Mouse (Mus musculus): ENCODE data around the gene Gng7. TPM values are rescaled to one million over a fixed set of nuclear protein-coding genes. Genes with fewer than 3 reads are reported as not detected.
A peak's percentile ranks its signal among the peaks of the same experiment; 100 is the strongest.
"Not testable (repeated sequence)": the region's sequence is repeated elsewhere in the genome, so short reads cannot be mapped to it uniquely, and the experiment has no call there.

Gng7 gene
- polyA plus RNA-seq, 1 experiment from 2014 or later: 6.0 TPM

- Histone ChIP-seq H3K4me3 (peak overlapping the region; percentile 16; the same call in 1 of the 2 replicates), H3K27me3 (ENCODE audit: low read depth, poor library complexity, severe bottlenecking) (peaks cover 29% of the 10 kb centered on the region), H3K9me3 (replicated peaks) (no peaks in the 10 kb centered on the region), H3K4me1 (peaks cover 37% of the 10 kb centered on the region), H3K36me3 (no peaks in the 10 kb centered on the region), H3K27ac (replicated peaks) (peak overlapping the region; percentile 49)
- peak; percentile 85 for DNase-seq (ENCODE audit: low spot score)
- 34% methylated on average over 37 of the region's 37 CpGs for WGBS
Observed at GRCm38 (mm10) chr10:80999362-81000196, 15.2 kb downstream of the Gng7 start.

DNA sequence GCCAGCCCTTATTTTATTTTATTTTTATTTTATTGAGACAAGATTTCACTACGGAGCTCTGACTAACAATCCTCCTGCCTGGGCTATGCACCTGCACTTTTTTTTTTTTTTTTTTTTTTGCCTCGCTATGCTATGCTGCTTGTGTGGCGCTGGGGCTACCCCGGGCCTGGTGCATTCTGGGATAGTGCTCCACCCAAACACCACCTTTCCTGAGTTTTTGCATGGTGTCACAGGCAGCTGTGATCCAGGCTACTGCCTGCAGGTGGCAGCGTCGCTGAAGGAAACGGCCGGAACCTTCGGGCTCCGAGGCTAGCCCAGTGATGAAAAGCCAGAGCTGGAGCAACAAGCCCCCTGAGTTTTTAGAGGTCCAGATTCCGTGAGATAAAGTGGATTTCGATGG, 16.0 kb downstream of the Gng7 start:
- WGBS: 24% methylated on average over 12 of the region's 12 CpGs
- Histone ChIP-seq H3K4me3 (no peak overlapping the region), H3K36me3 (no peaks in the 10 kb centered on the region), H3K27ac (replicated peaks) (no peak overlapping the region), H3K4me1 (peaks cover 37% of the 10 kb centered on the region), H3K9me3 (replicated peaks) (no peaks in the 10 kb centered on the region), H3K27me3 (ENCODE audit: low read depth, poor library complexity, severe bottlenecking) (peaks cover 31% of the 10 kb centered on the region)
- peak; percentile 57 for DNase-seq (ENCODE audit: low spot score)

DNA sequence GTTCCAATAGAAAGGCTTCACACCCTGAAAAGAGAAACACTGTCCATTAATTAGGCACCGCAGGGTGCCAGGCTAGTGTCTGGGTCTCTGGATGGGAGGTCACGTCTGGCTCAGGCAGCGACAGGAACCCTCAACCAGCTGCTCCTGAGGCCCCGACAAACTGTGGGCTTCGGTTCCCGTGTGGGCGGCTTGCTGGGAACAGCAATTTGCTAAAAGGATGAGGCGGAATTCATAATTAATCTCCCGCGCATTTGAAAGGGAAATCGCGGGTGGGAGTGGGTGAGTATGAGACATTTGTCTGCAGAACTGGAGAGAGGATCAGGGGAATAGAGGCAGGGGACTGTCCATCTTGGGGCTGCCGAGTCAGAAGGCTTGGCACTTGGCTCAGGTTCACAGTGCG, 16.7 kb downstream of the Gng7 start:
- H3K27me3 ChIP-seq (ENCODE audit: low read depth, poor library complexity, severe bottlenecking): peaks cover 34% of the 10 kb centered on the region
- H3K9me3 ChIP-seq (replicated peaks): no peaks in the 10 kb centered on the region
- no peaks in the 10 kb centered on the region for H3K36me3 ChIP-seq
- WGBS: 48% methylated on average over 14 of the region's 14 CpGs
- no peak overlapping the region for H3K27ac ChIP-seq (replicated peaks)
- no peak overlapping the region for H3K4me3 ChIP-seq
- peaks cover 40% of the 10 kb centered on the region for H3K4me1 ChIP-seq
- no peak for DNase-seq (ENCODE audit: low spot score)

- Histone ChIP-seq H3K4me3 (no peak overlapping the region), H3K27ac (replicated peaks) (no peak overlapping the region), H3K27me3 (ENCODE audit: low read depth, poor library complexity, severe bottlenecking) (peaks cover 41% of the 10 kb centered on the region), H3K4me1 (peaks cover 40% of the 10 kb centered on the region), H3K9me3 (replicated peaks) (no peaks in the 10 kb centered on the region), H3K36me3 (no peaks in the 10 kb centered on the region)
- DNase-seq (ENCODE audit: low spot score): no peak
- 85% methylated on average over 8 of the region's 8 CpGs for WGBS
Observed at GRCm38 (mm10) chr10:80997332-80997731, 17.4 kb downstream of the Gng7 start.

DNA sequence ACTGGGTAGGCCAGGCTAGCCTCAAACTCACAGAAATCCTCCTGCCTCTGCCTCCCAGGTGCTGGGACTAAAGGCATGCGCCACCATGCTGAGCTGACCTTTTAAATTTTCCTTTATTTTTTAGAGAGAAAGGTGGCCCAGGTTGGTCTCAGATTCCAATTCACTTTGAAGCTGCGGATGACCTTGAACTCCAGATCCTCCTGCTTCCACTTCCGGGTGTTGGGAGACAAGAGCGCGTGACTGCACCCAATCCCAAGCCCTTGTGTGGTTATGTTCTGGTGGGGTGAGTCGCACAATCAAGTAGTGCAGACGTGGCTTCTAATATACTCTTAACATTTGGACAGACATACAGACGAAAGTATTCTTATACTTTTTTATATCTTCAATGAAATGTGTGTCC, 18.2 kb downstream of the Gng7 start:
- Histone ChIP-seq H3K27ac (replicated peaks) (no peak overlapping the region), H3K36me3 (no peaks in the 10 kb centered on the region), H3K27me3 (ENCODE audit: low read depth, poor library complexity, severe bottlenecking) (peaks cover 37% of the 10 kb centered on the region), H3K4me1 (peaks cover 35% of the 10 kb centered on the region), H3K9me3 (replicated peaks) (no peaks in the 10 kb centered on the region), H3K4me3 (no peak overlapping the region)
- WGBS: 95% methylated on average over 8 of the region's 8 CpGs
- DNase-seq (ENCODE audit: low spot score): no peak

GRCm38 (mm10) chr10:80995091-80995632, 19.6 kb downstream of the Gng7 start:
- H3K27me3 ChIP-seq (ENCODE audit: low read depth, poor library complexity, severe bottlenecking): peaks cover 32% of the 10 kb centered on the region
- 16% methylated on average over 21 of the region's 21 CpGs for WGBS
- peak; percentile 79 for DNase-seq (ENCODE audit: low spot score)
- H3K4me3 ChIP-seq: no peak overlapping the region
- H3K4me1 ChIP-seq: peaks cover 21% of the 10 kb centered on the region
- H3K36me3 ChIP-seq: no peaks in the 10 kb centered on the region
- no peaks in the 10 kb centered on the region for H3K9me3 ChIP-seq (replicated peaks)
- no peak overlapping the region for H3K27ac ChIP-seq (replicated peaks)

DNA sequence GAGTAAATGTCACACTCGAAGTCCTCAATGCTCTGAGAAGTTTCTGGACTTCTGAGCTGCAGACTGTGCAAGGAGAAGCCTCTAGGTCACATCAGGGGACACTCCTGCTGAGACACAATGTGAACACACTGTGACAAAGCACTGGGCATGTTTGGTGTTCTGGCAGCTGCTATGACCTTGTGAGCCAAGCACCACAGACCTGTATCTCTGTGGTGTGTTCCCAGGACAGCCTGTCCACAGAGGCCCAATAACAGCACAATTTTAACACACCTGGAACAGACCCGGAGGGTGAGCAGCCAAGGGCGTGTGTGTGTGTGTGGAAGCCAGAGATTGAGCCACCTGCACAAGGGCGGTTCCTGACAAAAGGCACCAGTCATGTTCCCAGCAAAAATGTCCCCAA, 20.1 kb downstream of the Gng7 start:
- DNase-seq (ENCODE audit: low spot score): no peak
- Histone ChIP-seq H3K27ac (replicated peaks) (no peak overlapping the region), H3K27me3 (ENCODE audit: low read depth, poor library complexity, severe bottlenecking) (peaks cover 31% of the 10 kb centered on the region), H3K4me1 (peaks cover 16% of the 10 kb centered on the region), H3K4me3 (no peak overlapping the region), H3K36me3 (no peaks in the 10 kb centered on the region), H3K9me3 (replicated peaks) (no peaks in the 10 kb centered on the region)
- 61% methylated on average over 4 of the region's 4 CpGs for WGBS

DNA sequence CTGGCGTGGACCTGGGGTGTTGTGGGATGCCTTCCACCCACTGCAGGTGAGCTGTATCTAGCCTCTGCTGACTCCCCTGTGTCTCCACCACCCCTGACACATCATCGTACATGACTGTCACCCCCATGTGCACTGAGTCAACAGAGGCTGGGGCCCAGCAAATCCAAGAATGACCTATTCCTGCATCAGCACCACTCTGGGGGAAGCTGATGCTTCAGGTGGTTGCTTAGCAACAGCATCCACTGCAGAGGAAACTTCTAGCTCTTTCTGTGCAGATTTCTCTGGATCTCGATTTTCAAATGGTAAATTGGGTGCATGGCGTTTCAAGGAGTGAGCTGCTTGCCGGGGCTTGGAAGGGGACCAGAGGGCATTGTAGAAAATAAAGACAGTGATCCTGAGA, 21.5 kb downstream of the Gng7 start:
- peaks cover 35% of the 10 kb centered on the region for H3K27me3 ChIP-seq (ENCODE audit: low read depth, poor library complexity, severe bottlenecking)
- no peak overlapping the region for H3K4me3 ChIP-seq
- WGBS: 69% methylated on average over 5 of the region's 5 CpGs
- no peak for DNase-seq (ENCODE audit: low spot score)
- no peaks in the 10 kb centered on the region for H3K36me3 ChIP-seq
- H3K9me3 ChIP-seq (replicated peaks): no peaks in the 10 kb centered on the region
- H3K4me1 ChIP-seq: peaks cover 12% of the 10 kb centered on the region
- H3K27ac ChIP-seq (replicated peaks): no peak overlapping the region

DNA sequence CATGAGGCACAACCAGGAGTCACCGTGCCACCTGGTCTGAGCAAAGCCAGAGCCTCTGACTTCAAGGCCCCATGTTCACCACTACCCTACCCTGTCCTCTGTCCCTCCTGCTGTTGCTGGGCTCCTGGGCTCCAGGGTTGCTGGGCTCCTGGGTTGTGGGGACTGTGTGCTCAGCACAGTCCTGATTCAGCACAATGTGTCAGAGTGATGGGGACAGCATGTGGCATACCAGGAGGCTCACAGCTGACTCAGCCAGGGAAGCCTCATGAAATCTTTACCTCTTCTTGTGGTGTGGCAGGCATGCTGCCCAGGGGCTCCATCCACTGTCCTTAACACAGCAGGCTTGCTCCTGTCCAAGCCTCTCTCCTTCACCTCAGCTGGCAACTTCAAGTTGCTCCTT, 22.8 kb downstream of the Gng7 start:
- Histone ChIP-seq H3K9me3 (replicated peaks) (no peaks in the 10 kb centered on the region), H3K27me3 (ENCODE audit: low read depth, poor library complexity, severe bottlenecking) (peaks cover 38% of the 10 kb centered on the region), H3K27ac (replicated peaks) (no peak overlapping the region), H3K4me3 (no peak overlapping the region), H3K4me1 (peaks cover 17% of the 10 kb centered on the region), H3K36me3 (no peaks in the 10 kb centered on the region)
- WGBS: 83% methylated on average over 1 of the region's 1 CpGs
- no peak for DNase-seq (ENCODE audit: low spot score)

- no peaks in the 10 kb centered on the region for H3K36me3 ChIP-seq
- H3K4me3 ChIP-seq: no peak overlapping the region
- H3K27ac ChIP-seq (replicated peaks): no peak overlapping the region
- H3K4me1 ChIP-seq: peaks cover 17% of the 10 kb centered on the region
- no peaks in the 10 kb centered on the region for H3K9me3 ChIP-seq (replicated peaks)
- H3K27me3 ChIP-seq (ENCODE audit: low read depth, poor library complexity, severe bottlenecking): peaks cover 48% of the 10 kb centered on the region
- 12% methylated on average over 3 of the region's 3 CpGs for WGBS
- DNase-seq (ENCODE audit: low spot score): no peak
Observed at GRCm38 (mm10) chr10:80991007-80991406, 23.7 kb downstream of the Gng7 start.

DNA sequence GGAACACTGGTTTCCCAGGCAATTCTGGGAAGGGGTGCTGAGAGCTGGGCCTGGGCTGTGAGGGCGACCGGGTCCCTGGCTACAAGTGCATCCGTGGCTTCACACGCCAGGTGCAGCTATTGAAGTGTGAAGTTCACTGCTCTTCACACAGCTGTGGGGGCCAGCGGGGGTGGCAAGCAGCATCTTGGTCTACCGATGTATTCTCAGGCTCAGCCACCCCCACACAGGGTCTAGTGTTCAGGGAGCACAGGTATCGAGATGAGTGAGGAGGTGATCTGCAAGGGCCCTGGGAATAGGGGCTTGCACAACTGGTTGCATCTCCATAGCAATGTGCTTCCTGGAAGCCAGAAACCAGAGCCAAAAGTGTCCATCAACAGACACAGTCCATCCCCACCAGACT, 24.3 kb downstream of the Gng7 start:
- Histone ChIP-seq H3K27me3 (ENCODE audit: low read depth, poor library complexity, severe bottlenecking) (peaks cover 54% of the 10 kb centered on the region), H3K36me3 (no peaks in the 10 kb centered on the region), H3K4me1 (peaks cover 23% of the 10 kb centered on the region), H3K9me3 (replicated peaks) (no peaks in the 10 kb centered on the region), H3K4me3 (no peak overlapping the region), H3K27ac (replicated peaks) (no peak overlapping the region)
- WGBS: 78% methylated on average over 7 of the region's 7 CpGs
- DNase-seq (ENCODE audit: low spot score): no peak

GRCm38 (mm10) chr10:80989854-80990253, 24.9 kb downstream of the Gng7 start:
- not testable (repeated sequence) for H3K27ac ChIP-seq (replicated peaks); DNase-seq (ENCODE audit: low spot score); H3K36me3 ChIP-seq; H3K4me3 ChIP-seq; H3K9me3 ChIP-seq (replicated peaks)
- 66% methylated on average over 4 of the region's 4 CpGs for WGBS
- peaks cover 59% of the 10 kb centered on the region for H3K27me3 ChIP-seq (ENCODE audit: low read depth, poor library complexity, severe bottlenecking)
- H3K4me1 ChIP-seq: peaks cover 21% of the 10 kb centered on the region

- no peaks in the 10 kb centered on the region for H3K36me3 ChIP-seq
- H3K9me3 ChIP-seq (replicated peaks): no peaks in the 10 kb centered on the region
- H3K27me3 ChIP-seq (ENCODE audit: low read depth, poor library complexity, severe bottlenecking): peaks cover 63% of the 10 kb centered on the region
- 63% methylated on average over 6 of the region's 6 CpGs for WGBS
- H3K4me3 ChIP-seq: no peak overlapping the region
- H3K4me1 ChIP-seq: peaks cover 20% of the 10 kb centered on the region
- H3K27ac ChIP-seq (replicated peaks): no peak overlapping the region
- no peak for DNase-seq (ENCODE audit: low spot score)
Observed at GRCm38 (mm10) chr10:80989446-80989845, 25.3 kb downstream of the Gng7 start.
